Mouse (Mus musculus): ENCODE results near the gene Nhlrc1. TPM values are rescaled to one million over a fixed set of nuclear protein-coding genes. Genes with fewer than 3 reads are reported as not detected.

Nhlrc1 gene
- 3.6 TPM for polyA plus RNA-seq (2014; fragmentation: Illumina TruSeq; extraction: RNeasy Lipid Tissue Mini Kit (QIAGEN cat#74804); ENCODE audit: low read depth, low replicate concordance)

DNA sequence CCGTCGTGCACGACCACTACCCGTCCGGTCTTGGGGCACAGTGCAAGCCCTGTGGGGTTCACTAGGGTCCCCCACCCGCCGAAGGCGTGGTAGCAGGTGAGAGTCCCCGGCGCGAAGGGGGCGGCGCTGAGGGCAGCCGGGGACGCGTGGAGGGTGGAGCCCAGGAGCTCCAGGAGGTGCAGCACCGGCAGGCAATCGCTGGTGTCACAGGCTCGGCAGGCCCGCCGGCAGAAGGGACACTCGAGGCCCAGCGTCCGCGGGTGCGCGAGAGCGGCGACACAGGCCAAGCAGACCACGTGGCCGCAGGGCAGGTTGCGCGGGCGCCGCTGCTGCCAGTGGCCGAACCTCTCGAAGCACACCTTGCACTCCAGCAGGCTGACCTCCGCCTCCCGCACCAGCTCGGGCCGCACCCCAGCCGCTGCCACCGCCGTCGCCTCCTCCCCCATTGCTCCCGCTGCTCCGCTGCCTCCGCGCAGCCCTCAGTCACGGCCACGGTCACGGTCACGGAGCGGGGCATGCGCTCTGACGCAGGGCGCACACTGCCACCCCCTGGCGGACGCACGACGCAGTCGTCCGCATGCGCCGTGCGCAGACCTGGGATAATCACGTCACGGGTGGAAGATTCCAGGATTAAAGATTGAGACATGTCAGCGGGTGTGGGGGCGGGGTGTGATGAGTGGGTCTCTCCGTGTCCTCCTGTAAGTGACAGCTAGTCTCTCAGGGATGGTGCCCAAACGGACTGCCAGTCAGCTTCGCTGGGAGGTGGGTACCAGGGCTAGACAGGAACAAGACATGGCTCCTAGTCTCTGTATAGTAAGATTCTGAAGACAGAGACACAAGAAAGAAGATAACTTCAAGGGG, at the start of gene Nhlrc1:
Gene Nhlrc1 (minus strand): TSS at position 517 of the 861 bp plus-strand sequence.

DNA sequence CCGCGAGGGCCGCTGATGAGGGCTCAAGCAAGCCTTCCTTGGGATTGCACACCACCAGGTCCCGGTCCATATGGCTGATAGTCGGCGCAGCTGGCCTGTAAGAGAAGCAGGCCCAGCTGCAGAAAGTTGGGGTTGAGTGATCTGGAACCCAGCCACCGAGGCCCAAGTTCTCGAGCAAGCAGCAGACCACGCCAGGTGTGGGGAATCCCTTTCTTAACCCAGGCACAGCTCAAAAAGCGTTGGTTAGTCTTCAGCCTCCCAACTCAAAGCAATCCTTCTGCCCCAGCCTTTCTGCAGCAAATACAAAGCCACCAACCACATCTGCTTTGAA, 29.9 kb upstream of the Nhlrc1 start, which contains the start of gene Tpmt:
Gene Tpmt (minus strand): TSS at position 121 of the 331 bp plus-strand sequence.

DNA sequence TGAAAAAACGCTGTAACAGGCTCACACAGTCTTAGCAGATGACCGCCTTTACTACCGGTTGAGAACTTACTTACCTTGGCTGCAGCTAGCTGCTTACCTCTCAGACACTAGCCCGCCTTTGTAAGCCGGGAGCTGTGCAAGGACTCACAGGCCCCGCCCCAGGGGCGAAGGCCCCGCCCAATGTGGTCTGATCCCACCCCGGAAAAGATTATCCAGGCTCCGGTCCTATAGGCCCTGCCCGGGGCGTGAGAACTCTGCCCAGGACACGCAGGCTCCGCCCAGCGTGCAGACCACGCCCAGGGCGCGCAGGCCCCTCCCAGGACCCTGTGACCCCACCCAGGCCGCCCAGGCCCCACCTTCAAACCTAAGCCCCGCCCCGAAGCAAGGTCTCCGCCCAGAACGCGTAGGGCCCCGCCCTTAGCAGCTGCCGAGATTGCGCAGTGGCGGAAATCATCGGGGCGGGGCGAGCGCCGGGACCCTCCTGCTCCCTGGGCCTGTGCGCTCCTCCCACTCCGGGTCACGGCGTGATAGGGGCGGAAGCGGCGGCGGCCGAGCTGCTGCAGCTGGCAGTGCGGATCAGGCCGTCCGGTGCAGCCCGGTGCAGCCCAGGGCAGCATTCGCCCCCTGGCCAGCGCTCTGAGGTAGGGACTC, 28.5 kb upstream of the Nhlrc1 start, which contains the start of gene Kdm1b:
Gene Kdm1b (plus strand): TSS at position 470 of the 651 bp plus-strand sequence.

Other genes starting within 250 kb of the Nhlrc1 start
- 34.4 TPM for gene Kif13a, start 85.0 kb downstream of the Nhlrc1 start, polyA plus RNA-seq (2014; fragmentation: Illumina TruSeq; extraction: RNeasy Lipid Tissue Mini Kit (QIAGEN cat#74804); ENCODE audit: low read depth, low replicate concordance)
- 12.1 TPM for gene Kdm1b, start 28.6 kb upstream of the Nhlrc1 start, polyA plus RNA-seq (2014; fragmentation: Illumina TruSeq; extraction: RNeasy Lipid Tissue Mini Kit (QIAGEN cat#74804); ENCODE audit: low read depth, low replicate concordance)
- 78.1 TPM for gene Tpmt, start 29.9 kb upstream of the Nhlrc1 start, polyA plus RNA-seq (2014; fragmentation: Illumina TruSeq; extraction: RNeasy Lipid Tissue Mini Kit (QIAGEN cat#74804); ENCODE audit: low read depth, low replicate concordance)
- gene Dek, start 91.4 kb upstream of the Nhlrc1 start, polyA plus RNA-seq (2014; fragmentation: Illumina TruSeq; extraction: RNeasy Lipid Tissue Mini Kit (QIAGEN cat#74804); ENCODE audit: low read depth, low replicate concordance), result 48.8 TPM
- 29.5 TPM for gene Rnf144b, start 107.8 kb upstream of the Nhlrc1 start, polyA plus RNA-seq (2014; fragmentation: Illumina TruSeq; extraction: RNeasy Lipid Tissue Mini Kit (QIAGEN cat#74804); ENCODE audit: low read depth, low replicate concordance)

All from adipose tissue, adult 10 weeks (tissue).